Mouse (Mus musculus) stomach, embryonic 16.5 days (tissue): Measurements from ENCODE around the gene Gm15737. TPM values are rescaled to one million over a fixed set of nuclear protein-coding genes. Genes with fewer than 3 reads are reported as not detected.
A peak's percentile ranks its signal among the peaks of the same experiment; 100 is the strongest.

ENCODE experiments used
- ATAC-seq: fragments of 200-750 bp; cut with Nextera tagmentation; 2 replicates; pipeline ENCODE4 v1.8.0; 2017; ENCODE audit warnings: moderate number of reproducible peaks, moderate TSS enrichment; ENCODE audit not compliant: insufficient read depth, low FRiP score
- H3K27ac ChIP-seq: fragments of 300-500 bp; sonication (generic); 2 replicates; pipeline ENCODE4 v1.5.1; 2014; ENCODE audit warnings: low read length
- H3K27me3 ChIP-seq: fragments of 300-500 bp; sonication (generic); 2 replicates; pipeline ENCODE4 v1.6.1; 2014; ENCODE audit warnings: low read length, control low read depth, mixed read lengths; ENCODE audit not compliant: control insufficient read depth, insufficient read depth
- H3K36me3 ChIP-seq: fragments of 300-500 bp; sonication (generic); 2 replicates; pipeline ENCODE4 v1.6.1; 2014; ENCODE audit warnings: low read length; ENCODE audit not compliant: control insufficient read depth, insufficient read depth
- H3K4me1 ChIP-seq: fragments of 300-500 bp; sonication (generic); 2 replicates; pipeline ENCODE4 v1.6.1; 2014; ENCODE audit warnings: low read length, control low read depth, mixed read lengths; ENCODE audit not compliant: control insufficient read depth, insufficient read depth
- H3K4me2 ChIP-seq: fragments of 300-500 bp; sonication (generic); 2 replicates; pipeline ENCODE4 v1.6.1; 2014; ENCODE audit warnings: low read depth, low read length, mixed read lengths
- H3K4me3 ChIP-seq: fragments of 300-500 bp; sonication (generic); replicated peaks from 2 replicates; pipeline ENCODE4 v1.5.1; 2014; ENCODE audit warnings: mild to moderate bottlenecking, low read length
- H3K9ac ChIP-seq: fragments of 300-500 bp; sonication (generic); 2 replicates; pipeline ENCODE4 v1.6.1; 2014; ENCODE audit warnings: low read length
- H3K9me3 ChIP-seq: fragments of 300-500 bp; sonication (generic); replicated peaks from 2 replicates; pipeline ENCODE4 v1.6.1; 2016; ENCODE audit warnings: low read length, control low read depth; ENCODE audit not compliant: control insufficient read depth
- WGBS: fragments of 180-500 bp; shearing (Covaris S2); extraction: QIAGEN DNeasy Blood & Tissue Kit; methylation state at CpG from one replicate; pipeline ENCODE4 v1.1.7; 2014; 5-methylcytosine and 5-hydroxymethylcytosine counted together
- polyA plus RNA-seq: library from polyadenylated mRNA; unstranded; fragments of >200 nt; fragmentation: Nextera tagmentation; extraction: Ambion mirVana; gene quantifications from 2 replicates; pipeline ENCODE4 v1.2.1, GENCODE M21; 2015

The Gm15737 gene
- polyA plus RNA-seq = 0.11 and 0.25 TPM in 2 replicates

DNA sequence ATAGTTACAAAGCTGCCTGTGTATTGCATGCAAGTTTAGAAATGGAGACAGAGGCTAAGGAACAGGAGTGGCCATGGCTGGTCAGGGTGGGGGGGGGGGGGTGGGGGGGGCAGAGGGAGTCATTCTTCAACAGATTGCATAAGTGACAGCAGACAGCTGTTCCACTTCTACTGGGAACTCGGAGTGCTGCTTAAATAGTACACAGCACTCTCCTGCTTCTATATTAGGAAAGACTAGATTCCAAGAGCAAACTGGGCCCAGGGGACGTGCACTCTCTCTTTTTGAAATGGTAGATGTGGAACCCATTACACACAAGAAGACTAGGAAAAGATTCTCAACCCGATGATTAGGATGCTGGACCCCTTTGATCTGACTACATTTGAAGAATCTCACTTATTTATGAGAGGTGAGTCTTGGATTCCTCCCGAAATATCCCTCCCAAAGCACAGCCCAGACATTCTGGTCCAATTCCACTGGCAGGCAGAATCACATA lies at the start of gene Gm15737:
Gene Gm15737 (plus strand): TSS at position 269 of the 493 bp plus-strand sequence.
- Histone ChIP-seq H3K36me3 (no peaks in the 10 kb centered on the region), H3K27ac (peak within 1 kb of the TSS; percentile 97), H3K4me1 (peaks cover 13% of the 10 kb centered on the region), H3K4me3 (no peak within 1 kb of the TSS), H3K9ac (peak within 1 kb of the TSS; percentile 52), H3K27me3 (no peaks in the 10 kb centered on the region), H3K4me2 (peak within 1 kb of the TSS; percentile 19; the same call in 1 of the 2 replicates), H3K9me3 (no peaks in the 10 kb centered on the region)
- 33% methylated on average over 4 of the region's 4 CpGs for WGBS
- ATAC-seq = peak; percentile 88

DNA sequence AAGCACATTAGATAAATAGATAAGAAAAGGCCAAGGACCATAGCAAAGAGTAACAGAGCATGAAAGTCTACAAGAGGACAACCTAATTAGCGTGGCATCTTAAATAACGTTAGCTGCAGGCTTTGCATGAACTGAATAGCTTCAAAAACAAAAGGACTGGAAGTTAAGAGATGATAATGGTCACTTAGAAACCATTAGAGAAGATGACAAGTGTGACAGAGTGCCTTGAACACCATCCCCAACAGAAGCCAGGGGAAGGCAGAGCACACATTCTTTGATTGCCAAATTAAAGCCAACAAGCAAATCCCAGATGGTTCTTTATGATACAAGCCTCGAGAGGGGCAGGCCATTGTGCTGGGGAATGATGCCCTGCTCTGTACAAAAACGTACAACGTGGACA lies 47.6 kb upstream of the Gm15737 start:
- H3K9ac ChIP-seq = no peak overlapping the region
- H3K27ac ChIP-seq = no peak overlapping the region
- H3K9me3 ChIP-seq = no peaks in the 10 kb centered on the region
- WGBS = 78% methylated on average over 5 of the region's 5 CpGs
- H3K4me3 ChIP-seq = no peak overlapping the region
- 0 out of 2 replicates have a peak, but pooled peaks cover 2% of the 10 kb centered on the region for H3K4me1 ChIP-seq
- no peaks in the 10 kb centered on the region for H3K36me3 ChIP-seq
- H3K4me2 ChIP-seq = no peak overlapping the region
- no peaks in the 10 kb centered on the region for H3K27me3 ChIP-seq
- no peak for ATAC-seq

DNA sequence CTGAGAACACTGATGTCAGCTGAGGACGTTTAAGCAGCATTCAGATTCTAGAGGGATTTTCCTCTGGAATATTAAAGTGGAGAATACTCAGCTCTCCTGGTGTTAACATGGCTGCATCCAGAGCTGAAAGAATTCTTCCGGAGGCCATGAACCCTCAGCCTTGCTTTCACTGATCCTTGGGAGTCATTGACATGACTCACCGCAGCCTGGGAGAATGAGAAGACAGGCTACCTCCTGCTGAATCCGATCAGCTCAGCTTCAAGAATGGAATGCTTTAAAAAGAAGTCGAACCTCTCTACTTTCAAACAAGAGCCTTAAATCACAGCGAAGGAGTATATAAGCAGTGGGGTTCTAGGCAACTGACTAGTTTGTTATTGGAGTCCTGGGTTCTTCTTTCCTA lies 47.2 kb upstream of the Gm15737 start:
- no peaks in the 10 kb centered on the region for H3K27me3 ChIP-seq
- H3K4me2 ChIP-seq = no peak overlapping the region
- WGBS = 67% methylated on average over 6 of the region's 6 CpGs
- no peak overlapping the region for H3K4me3 ChIP-seq
- no peaks in the 10 kb centered on the region for H3K36me3 ChIP-seq
- no peaks in the 10 kb centered on the region for H3K9me3 ChIP-seq
- H3K9ac ChIP-seq = no peak overlapping the region
- H3K4me1 ChIP-seq = peaks cover under 1% of the 10 kb centered on the region; the same call in 1 of the 2 replicates
- no peak for ATAC-seq
- no peak overlapping the region for H3K27ac ChIP-seq

DNA sequence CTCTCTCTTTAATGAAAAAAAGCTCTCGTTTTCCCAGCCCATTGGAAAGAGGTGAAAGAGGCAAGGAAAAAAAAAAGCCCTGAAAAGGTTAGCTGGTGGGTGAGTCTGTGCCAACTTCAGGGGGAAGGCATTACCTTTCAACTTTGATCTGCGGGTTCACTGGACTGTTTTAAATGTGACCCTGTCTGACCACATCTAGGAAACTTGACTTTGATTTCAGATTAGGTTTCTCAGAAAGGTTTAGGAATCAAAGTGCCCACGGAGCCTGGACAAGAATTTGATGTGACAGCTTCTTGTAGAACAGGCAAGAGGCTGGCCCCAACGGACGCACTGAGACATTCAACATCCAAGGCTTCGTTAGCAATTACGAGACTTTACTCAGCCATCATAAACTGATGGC lies 45.2 kb upstream of the Gm15737 start:
- Histone ChIP-seq H3K27ac (no peak overlapping the region), H3K9ac (no peak overlapping the region), H3K9me3 (no peaks in the 10 kb centered on the region), H3K27me3 (no peaks in the 10 kb centered on the region), H3K4me2 (no peak overlapping the region), H3K4me3 (no peak overlapping the region), H3K4me1 (peaks cover 9% of the 10 kb centered on the region; the same call in 1 of the 2 replicates), H3K36me3 (no peaks in the 10 kb centered on the region)
- WGBS = 84% methylated on average over 7 of the region's 7 CpGs
- no peak for ATAC-seq

DNA sequence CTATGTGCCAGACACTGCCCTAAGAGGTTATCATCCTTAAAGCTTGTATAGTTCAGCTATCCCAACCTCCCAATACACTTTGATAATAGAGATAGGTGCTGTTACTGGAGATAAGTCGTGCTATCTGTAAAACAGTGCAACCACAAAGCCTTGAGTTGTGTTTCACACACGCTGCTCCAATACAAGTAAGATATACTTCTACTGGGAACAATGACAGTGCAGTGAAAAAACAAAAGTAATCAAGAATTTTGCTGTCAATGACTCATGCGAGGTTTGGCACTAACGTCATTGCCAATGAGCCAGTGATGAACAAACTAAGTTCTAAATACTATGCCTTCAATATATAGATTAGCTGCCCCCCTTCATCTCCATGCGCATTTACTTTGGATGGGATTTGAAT lies 42.6 kb upstream of the Gm15737 start:
- no peak overlapping the region for H3K27ac ChIP-seq
- H3K9ac ChIP-seq = no peak overlapping the region
- WGBS = 69% methylated on average over 5 of the region's 5 CpGs
- H3K4me3 ChIP-seq = no peak overlapping the region
- H3K36me3 ChIP-seq = no peaks in the 10 kb centered on the region
- H3K4me2 ChIP-seq = no peak overlapping the region
- no peaks in the 10 kb centered on the region for H3K27me3 ChIP-seq
- H3K9me3 ChIP-seq = no peaks in the 10 kb centered on the region
- H3K4me1 ChIP-seq = peaks cover 9% of the 10 kb centered on the region; the same call in 1 of the 2 replicates
- ATAC-seq = no peak

DNA sequence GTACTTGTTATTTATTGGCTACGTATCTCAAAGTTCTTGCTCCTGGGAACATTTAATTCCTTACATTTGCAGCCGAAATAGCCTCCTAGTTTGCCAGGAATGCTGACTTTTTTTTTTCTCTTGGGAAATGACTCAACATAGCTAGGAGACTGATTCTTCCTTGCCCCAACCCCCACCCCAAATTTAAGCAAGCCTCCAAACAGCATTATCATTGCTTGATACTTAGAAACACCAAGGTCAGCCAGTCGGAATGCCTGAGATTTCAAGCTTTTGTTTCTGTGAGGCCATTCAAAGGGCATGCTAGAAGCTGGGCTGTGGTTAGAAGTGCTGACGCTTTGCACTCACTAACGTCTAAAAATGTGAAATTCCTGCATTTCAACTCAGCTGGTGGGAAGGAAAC lies 41.8 kb upstream of the Gm15737 start:
- H3K4me1 ChIP-seq = peaks cover 9% of the 10 kb centered on the region; the same call in 1 of the 2 replicates
- no peak overlapping the region for H3K9ac ChIP-seq
- H3K27me3 ChIP-seq = no peaks in the 10 kb centered on the region
- H3K4me2 ChIP-seq = no peak overlapping the region
- no peak overlapping the region for H3K4me3 ChIP-seq
- no peak for ATAC-seq
- no peaks in the 10 kb centered on the region for H3K9me3 ChIP-seq
- no peaks in the 10 kb centered on the region for H3K36me3 ChIP-seq
- no peak overlapping the region for H3K27ac ChIP-seq
- 39% methylated on average over 5 of the region's 5 CpGs for WGBS

DNA sequence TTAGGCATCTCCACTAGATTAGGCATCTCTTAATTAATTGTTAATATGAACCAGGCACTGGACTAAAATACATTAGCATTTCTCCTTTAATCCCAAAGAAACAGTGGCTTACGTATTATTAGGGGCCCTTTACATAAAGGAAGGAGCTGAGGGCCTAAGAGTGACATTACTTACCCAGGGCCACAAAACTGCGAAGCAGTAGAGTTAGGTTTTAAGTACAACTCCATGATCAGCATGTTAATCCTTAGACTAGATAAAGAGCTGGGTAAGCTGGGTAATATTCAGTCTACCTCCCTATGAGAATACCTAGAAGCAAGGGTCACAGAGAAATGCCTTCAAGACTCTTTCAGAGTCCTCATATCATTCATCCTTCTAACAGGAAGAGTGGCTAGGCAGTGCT lies 40.0 kb upstream of the Gm15737 start:
- H3K36me3 ChIP-seq = no peaks in the 10 kb centered on the region
- H3K4me1 ChIP-seq = peaks cover 9% of the 10 kb centered on the region; the same call in 1 of the 2 replicates
- H3K4me3 ChIP-seq = no peak overlapping the region
- H3K27ac ChIP-seq = no peak overlapping the region
- no peak overlapping the region for H3K9ac ChIP-seq
- no peaks in the 10 kb centered on the region for H3K9me3 ChIP-seq
- H3K27me3 ChIP-seq = no peaks in the 10 kb centered on the region
- 94% methylated on average over 2 of the region's 2 CpGs for WGBS
- no peak for ATAC-seq
- H3K4me2 ChIP-seq = no peak overlapping the region

DNA sequence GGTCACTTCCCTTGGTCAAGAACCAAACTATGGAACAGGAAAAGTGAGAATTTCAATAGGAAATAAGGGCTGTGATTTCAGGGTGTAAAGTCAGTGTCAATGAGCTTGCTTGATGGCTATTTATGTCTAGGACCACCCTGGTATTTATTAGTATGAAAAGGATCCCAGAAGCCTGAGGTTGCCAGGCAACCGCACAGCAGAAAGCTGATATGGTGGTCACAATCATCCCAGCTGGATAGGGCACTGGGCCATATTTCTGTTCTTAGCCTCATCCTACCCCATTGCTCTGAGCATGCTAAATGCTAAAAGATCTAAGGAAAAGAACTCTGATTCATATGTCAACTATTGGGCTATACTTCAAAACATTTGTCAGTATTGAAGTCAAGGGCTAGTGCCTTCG lies 38.1 kb upstream of the Gm15737 start:
- Histone ChIP-seq H3K27me3 (no peaks in the 10 kb centered on the region), H3K4me1 (peaks cover 9% of the 10 kb centered on the region; the same call in 1 of the 2 replicates), H3K36me3 (no peaks in the 10 kb centered on the region), H3K4me2 (no peak overlapping the region), H3K27ac (no peak overlapping the region), H3K4me3 (no peak overlapping the region), H3K9ac (no peak overlapping the region), H3K9me3 (no peaks in the 10 kb centered on the region)
- WGBS = 81% methylated on average over 2 of the region's 2 CpGs
- ATAC-seq = no peak

DNA sequence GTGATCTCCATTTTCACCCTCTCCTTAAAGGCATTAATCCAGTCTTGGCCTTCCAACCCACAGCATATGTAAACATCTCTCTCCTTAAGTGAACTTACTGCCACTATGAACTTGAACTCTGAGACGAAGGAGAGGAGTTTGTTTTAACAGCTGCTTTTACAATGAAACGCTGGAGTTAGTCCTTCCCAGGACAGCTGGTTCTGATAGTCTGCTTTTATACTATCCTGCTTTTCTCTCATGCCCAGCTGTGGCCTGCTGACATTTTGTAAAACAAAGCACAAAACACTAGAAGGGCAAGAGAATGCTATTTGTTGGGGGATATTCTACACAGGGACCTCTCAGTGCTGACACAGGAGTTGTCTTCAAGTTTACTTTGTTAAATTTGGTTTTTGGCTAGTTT lies 27.2 kb upstream of the Gm15737 start:
- Histone ChIP-seq H3K4me3 (no peak overlapping the region), H3K27ac (no peak overlapping the region), H3K9me3 (no peaks in the 10 kb centered on the region), H3K36me3 (no peaks in the 10 kb centered on the region), H3K9ac (no peak overlapping the region), H3K27me3 (no peaks in the 10 kb centered on the region), H3K4me2 (no peak overlapping the region), H3K4me1 (0 out of 2 replicates have a peak, but pooled peaks cover 3% of the 10 kb centered on the region)
- 20% methylated on average over 2 of the region's 2 CpGs for WGBS
- ATAC-seq = no peak
